Mouse (Mus musculus) MEL (cell line): ENCODE measurements around the gene Psmb4.

ENCODE experiments used
- CTCF ChIP-seq, 3 experiments: IDR thresholded peaks in 2 of 3; conservative IDR thresholded peaks in 1 of 3; 2 replicates each; pipeline ENCODE4 v1.5.1; 2011 to 2012; ENCODE audit warnings: low read length in 3 of 3, low read depth in 2 of 3, mild to moderate bottlenecking in 2 of 3, improper control_type of control experiment in 1 of 3, inconsistent platforms in 1 of 3, mixed read lengths in 1 of 3, moderate library complexity in 1 of 3; ENCODE audit not compliant: control insufficient read depth in 1 of 3, insufficient read depth in 1 of 3, poor library complexity in 1 of 3, severe bottlenecking in 1 of 3
- ELF1 ChIP-seq: IDR thresholded peaks from 2 replicates; pipeline ENCODE4 v1.6.1; 2014; ENCODE audit warnings: low read depth, mild to moderate bottlenecking, inconsistent platforms, low read length, improper control_type of control experiment, moderate library complexity
- EP300 ChIP-seq, 2 experiments: IDR thresholded peaks; 2 replicates each; pipeline ENCODE4 v1.6.1; 2011; ENCODE audit warnings: improper control_type of control experiment in 2 of 2, low read length in 2 of 2, low read depth in 1 of 2, mild to moderate bottlenecking in 1 of 2
- GABPA ChIP-seq: IDR thresholded peaks from 2 replicates; pipeline ENCODE4 v1.6.1; 2012; ENCODE audit warnings: low read depth, mild to moderate bottlenecking, inconsistent platforms, low read length, improper control_type of control experiment, moderate library complexity
- GATA1 ChIP-seq: IDR thresholded peaks from 2 replicates; pipeline ENCODE4 v1.6.1; 2011; ENCODE audit warnings: low read depth, low read length, improper control_type of control experiment
- NELFE ChIP-seq: IDR thresholded peaks from 2 replicates; pipeline ENCODE4 v1.6.1; 2011; ENCODE audit warnings: low read depth, low read length, improper control_type of control experiment
- POLR2A ChIP-seq, 2 experiments: IDR thresholded peaks; 2 replicates each; pipeline ENCODE4 v1.6.1; 2011 to 2012; ENCODE audit warnings: low read length in 2 of 2, mild to moderate bottlenecking in 2 of 2, control low read depth in 1 of 2, improper control_type of control experiment in 1 of 2, low read depth in 1 of 2, moderate library complexity in 1 of 2; ENCODE audit not compliant: control insufficient read depth in 1 of 2, insufficient read depth in 1 of 2, poor library complexity in 1 of 2
- POLR2AphosphoS5 ChIP-seq: IDR thresholded peaks from 2 replicates; pipeline ENCODE4 v1.6.1; 2012; ENCODE audit warnings: low read depth, borderline replicate concordance, mild to moderate bottlenecking, inconsistent platforms, low read length, moderate library complexity, mixed read lengths
- SIN3A ChIP-seq: IDR thresholded peaks from 2 replicates; pipeline ENCODE4 v1.6.1; 2012; ENCODE audit warnings: low read length, improper control_type of control experiment, inconsistent platforms
- SMC3 ChIP-seq: IDR thresholded peaks from 2 replicates; pipeline ENCODE4 v1.6.1; 2011; ENCODE audit warnings: low read depth, low read length, improper control_type of control experiment
- TAL1 ChIP-seq: IDR thresholded peaks from 2 replicates; pipeline ENCODE4 v1.6.1; 2012; ENCODE audit warnings: mild to moderate bottlenecking, inconsistent platforms, low read length, moderate library complexity, mixed read lengths
- USF1 ChIP-seq: IDR thresholded peaks from 2 replicates; pipeline ENCODE4 v1.6.1; 2014; ENCODE audit warnings: low read depth, mild to moderate bottlenecking, inconsistent platforms, low read length, improper control_type of control experiment, moderate library complexity
- USF2 ChIP-seq, 2 experiments: IDR thresholded peaks; 2 replicates each; pipeline ENCODE4 v1.6.1; 2011 to 2012; ENCODE audit warnings: improper control_type of control experiment in 2 of 2, low read length in 2 of 2, borderline replicate concordance in 1 of 2, inconsistent platforms in 1 of 2, low read depth in 1 of 2, mild to moderate bottlenecking in 1 of 2; ENCODE audit not compliant: insufficient read depth in 1 of 2

- TF ChIP-seq CTCF (IDR thresholded peaks at IDR 0.05 in 2 of 3, conservative IDR thresholded peaks at IDR 0.05 in 1 of 3; ENCODE audit: control insufficient read depth in 1 of 3, insufficient read depth in 1 of 3, low read depth in 2 of 3, low read length in 3 of 3, poor library complexity in 1 of 3, severe bottlenecking in 1 of 3) (no peak), GABPA (no peak), POLR2AphosphoS5 (no peak), SMC3 (no peak), ELF1 (no peak), EP300 (IDR thresholded peaks at IDR 0.05; ENCODE audit: low read depth in 1 of 2, low read length in 2 of 2) (no peak), POLR2A (IDR thresholded peaks at IDR 0.05; ENCODE audit: control insufficient read depth in 1 of 2, insufficient read depth in 1 of 2, low read depth in 1 of 2, low read length in 2 of 2, poor library complexity in 1 of 2) (no peak), GATA1 (no peak), SIN3A (no peak), TAL1 (no peak), USF1 (no peak), NELFE (no peak), USF2 (IDR thresholded peaks at IDR 0.05; ENCODE audit: borderline replicate concordance in 1 of 2, insufficient read depth in 1 of 2, low read depth in 1 of 2, low read length in 2 of 2) (no peak)
Observed at GRCm38 (mm10) chr3:94894076-94894475, 7.3 kb upstream of the Psmb4 start.
